In the genomic region with DNA sequence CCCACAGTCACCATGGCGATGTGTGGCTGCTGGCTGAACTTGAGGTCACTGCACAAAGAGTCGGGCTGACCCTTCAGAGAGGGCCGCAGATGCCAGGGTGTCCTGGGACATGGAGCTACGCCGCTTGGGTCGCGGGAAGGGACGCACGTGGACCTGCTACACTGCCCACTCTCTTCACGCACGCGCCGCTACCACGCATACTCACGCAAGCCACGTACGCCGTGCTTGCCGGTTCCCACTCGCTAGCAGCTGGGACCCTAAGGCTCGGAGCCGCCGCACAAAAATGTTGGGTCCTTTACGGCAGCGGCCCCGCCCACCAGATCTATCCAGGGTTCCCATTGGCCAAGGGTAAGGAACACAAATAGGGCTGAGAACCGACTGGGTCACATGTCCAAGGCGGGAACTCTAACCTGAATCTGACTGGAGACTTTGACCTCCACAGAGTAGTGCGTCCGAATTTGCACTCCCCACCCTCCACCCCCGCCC, we compare ENCODE assay signal across 8 mouse cellular contexts. TPM values are rescaled to one million over a fixed set of nuclear protein-coding genes. Genes with fewer than 3 reads are reported as not detected.
DNase-seq lines count a peak whose midpoint lies in the region; ATAC-seq lines count a peak whose summit lies in the region.

A gene (minus strand): TSS at position 288 of the 486 bp plus-strand sequence.

- ATAC-seq in inflammation-experienced regulatory T-cells, adult 6 months, result peak; percentile 88
- peak; percentile 84 for ATAC-seq in megakaryocyte-erythroid progenitor cell, adult 5-6 weeks (replicated peaks; ENCODE audit: low FRiP score, low TSS enrichment, poor library complexity, severe bottlenecking)

- intact Hi-C loops in gastrocnemius, postnatal 14 days (cut with DNase I; ENCODE audit: low total_unique reads), result no loop called here
- intact Hi-C loops in left cerebral cortex, postnatal 10 days (cut with DNase I), result no loop called here

- peak; percentile 89 for DNase-seq in adipocyte (ENCODE audit: low spot score)
- peak; percentile 96 for DNase-seq in embryo, embryonic 10 days (ENCODE audit: low spot score)
- peak; percentile 89 for DNase-seq in gastrocnemius, postnatal 14 days
- DNase-seq in left cerebral cortex, postnatal 10 days (ENCODE audit: extremely low spot score in 1 of 2, low spot score in 2 of 2), result peak; percentile 95
- DNase-seq in right cerebral cortex, postnatal 36 days (ENCODE audit: low spot score in 2 of 2), result peak; percentile 93
- peak; percentile 89 for DNase-seq in yolk sac, embryonic 10.5 days (ENCODE audit: low spot score)

RNA-seq across cellular contexts. Expression of the gene that starts here (rescaled TPM):
- 10 to 100 TPM; 25.2 to 26.4 TPM for total RNA-seq in gastrocnemius, postnatal 14 days (2021)
- 1 to 10 TPM; 3.0 to 4.6 (median 4.4) TPM for polyA plus RNA-seq in inflammation-experienced regulatory T-cells, adult 6 months (2017; shearing (Covaris generic))
- 10 to 100 TPM; 45.6 to 47.0 TPM for total RNA-seq in left cerebral cortex, postnatal 10 days (2021)
- 67.7 and 101 TPM in 2 replicates for total RNA-seq in megakaryocyte-erythroid progenitor cell, adult 5-6 weeks (2014; fragmentation: Nextera tagmentation)
- 22.2 and 75.6 TPM in 2 replicates for total RNA-seq in megakaryocyte-erythroid progenitor cell, adult 5-6 weeks (2017)

Comparison
In these comparisons a context has a peak if more than half of its experiments do, and no peak if none do; other contexts are left out.
1. Peak in every context shown above with its lines: DNase-seq and ATAC-seq.